Mouse (Mus musculus) regulatory T cell (primary cell): ENCODE data around the gene Adgrl2.

Experiments used
- in situ Hi-C: fragments of 300-600 bp; cut with MboI, MseI; formaldehyde crosslinking; loops from one replicate; pipeline ENCODE4 v1.15.1; 2025; ENCODE audit warnings: high pct_unique_total_duplicates

Gene Adgrl2

GRCm38 (mm10) chr3:148886956-148887355, 103.4 kb downstream of the Adgrl2 start:
- in situ Hi-C loops, result no loop called here

DNA sequence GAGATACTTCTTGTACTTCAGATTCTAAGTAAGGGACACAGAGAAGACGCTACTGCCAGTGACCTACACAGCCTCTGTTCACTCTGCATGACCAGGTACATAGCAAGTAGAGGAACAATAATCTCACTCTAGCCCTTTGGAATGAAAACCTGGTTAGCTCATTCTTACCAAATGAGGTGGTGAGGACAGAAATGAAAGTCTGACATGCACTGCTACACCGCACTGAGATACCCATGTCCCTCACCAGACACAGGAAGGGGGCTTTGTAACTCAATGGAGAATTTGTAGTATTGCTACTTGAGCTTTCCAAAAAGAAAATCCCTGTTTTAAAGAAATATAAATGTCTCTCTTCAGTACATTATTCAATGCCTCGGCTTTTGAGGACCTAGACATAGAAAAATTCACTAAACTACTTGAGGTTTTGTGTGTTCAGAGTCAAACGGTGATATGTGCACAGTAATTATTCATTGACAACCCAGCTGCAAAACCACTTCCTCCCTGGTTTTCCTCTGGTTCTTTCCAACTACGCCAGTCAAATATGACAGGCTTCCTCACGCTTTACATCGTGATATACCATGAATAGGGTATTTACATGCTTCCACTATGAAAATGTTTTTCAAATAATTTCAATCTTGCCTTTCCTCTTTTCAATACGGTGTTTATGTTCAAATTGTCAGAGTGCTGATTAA, 104.2 kb downstream of the Adgrl2 start:
- in situ Hi-C loops, result no loop called here

GRCm38 (mm10) chr3:148885184-148885583, 105.2 kb downstream of the Adgrl2 start:
- in situ Hi-C loops, result no loop called here

DNA sequence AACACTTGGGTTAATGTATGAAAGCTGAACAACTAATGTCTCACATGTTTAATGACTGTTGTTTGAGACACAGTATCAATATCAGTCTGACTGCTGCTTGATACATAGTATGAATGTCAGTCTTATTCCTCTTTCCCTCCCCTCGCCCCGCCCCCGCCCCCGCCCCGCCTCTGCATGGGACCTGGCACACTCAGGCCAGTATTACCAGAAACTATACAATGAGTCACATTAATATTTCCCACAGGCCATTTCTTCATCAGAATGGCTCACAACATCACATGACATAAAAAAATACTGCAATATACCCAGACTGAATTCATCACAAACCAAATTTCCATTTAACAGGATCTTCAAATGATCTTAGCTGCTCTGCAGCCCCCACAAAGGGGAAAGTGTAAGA, 108.9 kb downstream of the Adgrl2 start:
- in situ Hi-C loops, result no loop called here

GRCm38 (mm10) chr3:148872563-148872962, 117.8 kb downstream of the Adgrl2 start:
- in situ Hi-C loops, result no loop called here

- in situ Hi-C loops, result no loop called here
Measured at GRCm38 (mm10) chr3:148871792-148872464, 118.4 kb downstream of the Adgrl2 start.

GRCm38 (mm10) chr3:148867618-148868017, 122.7 kb downstream of the Adgrl2 start:
- in situ Hi-C loops, result no loop called here

- in situ Hi-C loops, result no loop called here
Measured at GRCm38 (mm10) chr3:148866633-148867032, 123.7 kb downstream of the Adgrl2 start.

DNA sequence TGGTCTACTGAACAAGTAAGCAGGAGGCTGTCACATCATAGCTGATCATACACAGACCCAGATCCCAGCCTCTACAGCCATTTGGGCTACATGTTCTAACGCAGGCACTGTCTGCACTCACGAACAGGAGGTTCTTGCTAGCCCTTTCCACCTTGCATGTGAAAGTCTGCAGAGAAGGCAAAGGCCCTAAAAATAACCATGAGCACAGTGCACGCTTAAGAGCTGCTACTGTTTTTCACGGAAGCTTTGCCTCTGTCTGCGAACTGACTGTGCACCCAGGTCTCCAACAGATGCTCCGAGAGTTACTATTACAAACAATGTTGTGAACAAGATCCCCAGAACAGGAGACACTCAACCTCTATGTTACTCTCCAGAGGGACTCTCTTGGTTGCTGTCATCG, 124.3 kb downstream of the Adgrl2 start:
- in situ Hi-C loops, result no loop called here

DNA sequence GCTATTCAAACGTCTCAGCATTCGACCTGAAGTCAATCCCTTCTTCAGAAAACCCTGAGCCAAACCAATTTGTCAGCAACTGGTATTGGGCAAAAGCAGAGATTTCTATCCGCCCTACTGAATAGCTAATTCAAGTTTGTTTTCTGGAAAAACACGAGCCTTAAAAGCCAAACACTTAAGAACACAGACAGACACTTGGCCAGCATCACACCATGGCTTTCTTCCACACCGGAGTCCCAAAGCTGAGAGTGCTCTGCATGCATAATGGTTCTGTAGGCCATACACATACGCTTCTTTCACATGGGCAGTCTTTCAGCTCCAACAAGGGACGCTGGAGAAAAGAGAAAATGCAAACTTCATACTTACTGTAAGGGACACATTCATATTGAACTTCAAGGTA, 125.1 kb downstream of the Adgrl2 start:
- in situ Hi-C loops, result no loop called here

DNA sequence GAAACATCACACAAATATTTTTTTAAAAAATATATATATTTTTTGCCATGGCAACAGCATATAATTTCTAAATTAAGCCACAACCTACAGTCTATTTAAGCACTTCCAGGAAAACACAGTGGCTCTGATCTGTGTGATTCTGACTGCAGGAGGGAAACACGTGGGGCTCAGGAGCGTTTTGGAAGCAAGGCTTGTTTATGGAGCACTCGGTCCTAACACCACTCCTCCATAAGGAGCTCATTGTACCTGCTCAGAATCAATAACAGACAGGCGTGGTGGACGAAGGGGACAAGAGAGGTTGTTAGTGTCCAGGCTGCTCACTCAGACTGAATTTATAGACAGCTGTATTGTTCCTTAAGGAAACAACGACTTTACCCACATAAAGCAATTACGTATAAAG, 128.5 kb downstream of the Adgrl2 start:
- in situ Hi-C loops, result no loop called here

DNA sequence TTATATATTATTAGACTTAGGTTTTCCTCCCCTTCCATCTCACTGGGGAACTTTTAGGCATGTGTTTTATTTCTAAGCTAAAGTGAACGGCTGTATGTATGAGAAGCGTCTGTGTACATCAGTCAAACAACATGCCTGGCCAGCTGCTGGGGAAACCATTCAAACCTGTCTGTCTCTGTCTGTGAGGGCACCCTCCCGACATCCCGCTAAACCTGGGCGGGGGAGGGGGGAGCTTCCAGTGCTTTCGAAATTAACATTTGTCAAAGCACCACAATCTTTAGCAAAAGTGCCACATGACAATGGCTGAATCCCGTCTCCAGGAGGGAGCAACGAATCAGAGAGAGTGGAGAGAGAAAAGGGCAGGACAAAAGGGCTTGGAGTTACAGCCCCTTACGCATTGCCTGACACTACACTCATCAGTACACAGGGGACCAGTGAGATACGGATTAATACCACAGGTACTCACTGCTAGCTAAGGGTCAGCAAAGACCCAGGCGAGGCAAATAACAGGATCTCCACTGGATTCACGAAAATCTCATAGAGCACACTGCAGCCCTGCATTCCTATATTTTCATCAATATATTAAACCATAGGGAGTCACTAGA, 135.9 kb downstream of the Adgrl2 start:
- in situ Hi-C loops, result no loop called here

- in situ Hi-C loops, result no loop called here
Measured at GRCm38 (mm10) chr3:148853372-148853771, 137.0 kb downstream of the Adgrl2 start.

DNA sequence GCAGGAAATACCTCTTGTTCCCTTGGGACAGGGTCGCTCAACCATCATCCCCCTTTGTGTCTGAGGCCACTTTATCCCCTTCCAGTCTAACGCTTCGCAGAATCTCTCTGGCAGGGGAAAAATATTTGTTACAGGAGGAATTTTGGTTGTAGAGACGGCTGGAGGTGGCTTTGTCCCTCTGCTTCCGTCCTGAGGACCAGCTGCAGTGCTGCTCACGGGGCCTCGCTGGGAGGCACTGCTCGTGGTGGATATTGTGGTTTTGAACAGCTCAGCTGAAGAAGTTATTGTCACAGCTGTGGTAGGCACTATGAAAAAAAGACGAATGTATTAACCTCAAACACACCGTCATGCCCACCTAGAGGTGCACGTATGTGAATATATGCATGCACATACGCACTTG, 137.8 kb downstream of the Adgrl2 start:
- in situ Hi-C loops, result no loop called here

- in situ Hi-C loops, result no loop called here
Measured at GRCm38 (mm10) chr3:148850821-148851220, 139.5 kb downstream of the Adgrl2 start.

DNA sequence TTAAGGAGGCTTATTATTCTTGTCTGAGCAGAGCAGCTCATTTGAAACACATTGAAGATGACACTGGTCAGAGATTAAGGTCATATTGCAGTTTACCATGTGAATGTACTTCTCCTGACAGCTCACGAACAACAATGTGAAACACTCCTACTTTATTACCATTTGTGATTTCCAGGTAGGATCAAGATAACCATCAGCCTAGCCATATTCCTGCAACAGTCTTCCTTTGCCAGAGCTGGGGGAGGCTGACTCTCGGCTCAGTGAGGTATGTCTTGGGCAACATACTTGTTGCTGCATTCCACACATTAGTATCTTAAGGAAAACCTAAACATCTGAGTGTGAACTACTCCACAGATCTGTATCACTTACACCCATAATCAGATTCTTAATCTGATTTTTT, 142.0 kb downstream of the Adgrl2 start:
- in situ Hi-C loops, result no loop called here

DNA sequence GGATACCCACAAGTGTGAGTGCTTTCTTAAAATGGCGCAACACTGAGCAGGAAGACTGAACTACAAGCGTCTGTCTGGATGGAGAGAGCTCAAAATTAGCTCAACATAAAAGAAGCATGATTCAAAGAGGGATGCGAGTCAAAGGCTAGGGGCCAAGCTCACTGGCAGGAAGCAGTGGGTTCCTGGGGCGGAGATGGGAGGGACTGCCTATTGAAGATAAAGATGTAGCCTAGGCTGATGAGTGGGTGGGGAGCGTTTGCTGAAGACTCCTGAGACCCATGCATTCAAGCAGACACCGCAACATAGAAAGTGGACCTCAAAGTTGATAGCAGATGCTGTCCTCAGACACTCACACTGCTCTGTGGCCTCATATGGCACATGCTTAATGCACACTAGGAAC, 146.2 kb downstream of the Adgrl2 start:
- in situ Hi-C loops, result no loop called here

DNA sequence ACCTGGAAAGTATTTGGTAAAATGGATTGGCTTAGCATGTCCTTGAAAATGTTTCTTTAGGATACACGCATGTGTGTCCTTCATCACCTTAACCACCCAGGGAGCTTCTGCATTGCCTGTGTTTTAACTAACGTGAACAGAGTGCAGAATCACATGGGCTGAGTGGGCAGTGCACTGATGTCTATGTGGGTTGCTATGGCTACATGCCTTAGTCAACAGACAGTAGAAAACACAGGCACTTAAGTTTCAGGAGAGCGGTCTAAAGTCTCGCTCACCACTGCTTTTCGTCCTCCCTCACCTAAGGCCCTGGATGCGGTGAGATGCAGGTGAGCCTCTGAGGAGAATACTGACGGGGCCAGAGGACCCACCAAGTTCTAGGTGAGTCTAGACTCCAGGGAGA, 147.8 kb downstream of the Adgrl2 start:
- in situ Hi-C loops, result no loop called here

- in situ Hi-C loops, result no loop called here
Measured at GRCm38 (mm10) chr3:148838835-148839296, 151.5 kb downstream of the Adgrl2 start.

DNA sequence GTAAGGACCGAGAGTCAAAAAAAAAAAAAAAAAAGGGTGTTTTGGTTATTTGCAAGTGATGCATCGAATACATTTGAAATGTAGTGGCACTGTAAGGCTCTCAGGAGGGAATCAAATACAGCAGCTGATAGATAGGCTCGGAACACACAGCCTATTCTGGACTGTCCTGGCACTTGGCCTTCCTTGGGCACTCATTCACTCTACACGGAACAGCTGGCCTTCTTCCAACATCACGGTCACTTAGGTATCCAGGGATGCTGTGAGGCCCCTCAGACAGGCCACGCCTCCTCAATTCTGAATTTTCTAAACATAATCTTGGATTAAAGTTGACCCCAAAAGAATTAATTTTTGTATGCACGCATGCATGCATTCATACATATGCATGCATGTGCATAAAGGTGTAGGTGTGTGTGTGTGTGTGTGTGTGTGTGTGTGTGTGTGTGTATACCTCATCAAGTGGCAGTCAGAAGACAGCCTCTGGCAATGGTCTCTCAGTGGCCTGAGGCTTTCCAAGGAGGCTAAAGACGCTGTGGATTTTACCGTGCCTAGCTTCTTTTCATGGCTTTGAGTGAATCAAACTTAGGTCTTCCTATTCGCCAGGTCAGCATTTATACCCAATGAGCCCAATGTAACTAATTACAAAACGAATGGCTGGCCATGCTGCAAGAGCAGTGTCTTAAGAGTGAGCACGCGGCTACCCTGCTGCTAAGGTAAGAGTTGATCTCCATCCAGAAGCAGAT, 152.1 kb downstream of the Adgrl2 start:
- in situ Hi-C loops, result no loop called here

GRCm38 (mm10) chr3:148835136-148835535, 155.2 kb downstream of the Adgrl2 start:
- in situ Hi-C loops, result no loop called here

DNA sequence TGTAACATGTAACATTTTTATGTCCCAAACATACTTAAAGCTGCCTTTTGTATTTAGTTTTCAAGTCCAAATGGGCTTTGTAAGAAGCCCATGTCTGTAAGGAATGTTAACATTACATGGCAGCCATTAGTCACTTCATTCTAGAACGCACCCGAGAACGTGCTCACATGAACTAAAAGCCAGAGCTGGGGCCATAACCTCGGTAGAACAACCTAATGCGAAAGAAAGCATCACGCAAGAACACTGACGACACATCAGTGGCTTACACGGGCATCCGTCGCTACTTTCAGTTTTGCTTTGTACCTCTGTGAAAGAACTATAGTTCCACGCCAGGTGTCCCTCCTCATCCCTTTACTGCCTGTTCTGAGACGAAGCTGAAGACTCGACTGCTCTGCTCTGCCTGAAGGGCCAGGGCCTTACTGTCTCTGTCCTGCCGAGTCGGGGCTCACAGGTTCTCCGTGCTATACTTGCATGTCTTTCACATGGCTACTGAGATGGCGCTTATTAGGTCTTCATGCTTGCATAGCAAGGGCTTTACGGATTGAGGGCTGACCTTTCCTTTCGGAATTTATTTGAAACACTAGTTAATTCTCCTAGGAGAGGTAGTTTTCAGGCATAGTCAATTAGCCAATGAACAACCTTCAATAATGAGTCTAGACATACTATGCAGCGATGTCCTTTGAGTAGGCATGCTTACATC, 157.1 kb downstream of the Adgrl2 start:
- in situ Hi-C loops, result no loop called here
